Mouse (Mus musculus) liver, embryonic 11.5 days (tissue): ENCODE results near the gene Itga5. TPM values are rescaled to one million over a fixed set of nuclear protein-coding genes. Genes with fewer than 3 reads are reported as not detected.

Experiments
- ATAC-seq: fragments of 200-750 bp; cut with Nextera tagmentation; replicated peaks from 2 replicates; pipeline ENCODE4 v1.8.0; 2017; ENCODE audit warnings: moderate number of reproducible peaks, mild to moderate bottlenecking, moderate TSS enrichment, moderate library complexity; ENCODE audit not compliant: low FRiP score
- DNase-seq: peaks from one replicate; pipeline ENCODE4 v3.0.0-alpha.2; 2017; ENCODE audit warnings: low spot score
- H3K27ac ChIP-seq: fragments of 300-500 bp; sonication (generic); 2 replicates; pipeline ENCODE4 v1.5.1; 2014; ENCODE audit warnings: mild to moderate bottlenecking, low read depth, low read length, control low read depth
- H3K27me3 ChIP-seq: fragments of 300-500 bp; sonication (generic); replicated peaks from 2 replicates; pipeline ENCODE4 v1.6.1; 2014; ENCODE audit warnings: low read length, mixed read lengths; ENCODE audit not compliant: control insufficient read depth, insufficient read depth
- H3K36me3 ChIP-seq: fragments of 300-500 bp; sonication (generic); 2 replicates; pipeline ENCODE4 v1.6.1; 2014; ENCODE audit warnings: mild to moderate bottlenecking, low read length, moderate library complexity, mixed read lengths; ENCODE audit not compliant: control insufficient read depth, insufficient read depth
- H3K4me1 ChIP-seq: fragments of 300-500 bp; sonication (generic); replicated peaks from 2 replicates; pipeline ENCODE4 v1.6.1; 2014; ENCODE audit warnings: low read length, mixed read lengths; ENCODE audit not compliant: control insufficient read depth, insufficient read depth
- H3K4me2 ChIP-seq: fragments of 300-500 bp; sonication (generic); 2 replicates; pipeline ENCODE4 v1.6.1; 2014; ENCODE audit warnings: mild to moderate bottlenecking, control low read depth, moderate library complexity
- H3K4me3 ChIP-seq: fragments of 300-500 bp; sonication (generic); 2 replicates; pipeline ENCODE4 v1.5.1; 2014; ENCODE audit warnings: low read depth, low read length, control low read depth
- H3K9ac ChIP-seq: fragments of 300-500 bp; sonication (generic); 2 replicates; pipeline ENCODE4 v1.6.1; 2014; ENCODE audit warnings: low read depth, low read length, control low read depth
- H3K9me3 ChIP-seq: fragments of 300-500 bp; sonication (generic); 2 replicates; pipeline ENCODE4 v1.6.1; 2016; ENCODE audit warnings: low read length, inconsistent platforms, mixed read lengths; ENCODE audit not compliant: control insufficient read depth
- WGBS: fragments of 180-500 bp; shearing (Covaris S2); extraction: QIAGEN DNeasy Blood & Tissue Kit; methylation state at CpG from one replicate; pipeline ENCODE4 v1.1.7; 2014; 5-methylcytosine and 5-hydroxymethylcytosine counted together
- polyA plus RNA-seq: library from polyadenylated mRNA; unstranded; fragments of >200 nt; fragmentation: Nextera tagmentation; extraction: Ambion mirVana; gene quantifications from 2 replicates; pipeline ENCODE4 v1.2.1, GENCODE M21; 2014

Gene Itga5
- polyA plus RNA-seq, 1 experiment from 2014 or later, result 35.7 TPM

DNA sequence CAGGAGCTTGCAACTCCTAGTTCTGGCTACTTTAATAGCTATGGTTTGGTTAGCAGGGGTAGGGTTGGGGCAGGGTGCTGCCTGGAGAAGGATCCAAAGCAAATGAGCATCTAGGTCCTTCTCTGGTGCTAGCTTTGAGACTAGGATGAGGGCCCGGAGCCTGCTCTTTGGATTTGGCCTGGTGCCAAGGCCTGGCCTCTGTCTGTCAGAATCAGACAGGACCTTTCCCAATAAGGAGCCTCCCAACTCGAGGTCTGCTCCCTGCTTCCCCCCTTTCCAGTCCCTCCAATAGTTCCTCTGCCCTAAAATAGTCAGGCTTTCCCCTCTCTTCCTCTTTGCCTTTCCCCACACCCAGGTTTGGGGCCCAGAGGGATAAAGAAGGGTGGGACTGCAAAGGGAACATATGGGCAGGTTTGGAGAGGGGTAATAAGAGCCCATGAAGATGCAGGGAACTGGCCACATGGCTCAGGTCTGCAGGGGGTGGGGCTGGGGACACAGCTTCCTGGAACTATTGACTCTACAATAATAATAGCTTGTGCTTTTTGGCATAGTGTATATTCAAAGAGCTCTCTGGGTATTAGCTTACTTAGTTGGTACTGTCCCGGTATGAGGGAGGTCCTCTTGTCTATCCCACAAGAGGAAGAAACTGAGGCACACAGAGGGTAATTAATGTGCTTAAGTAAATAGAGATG is 12.2 kb upstream of the Itga5 start:
- no peaks in the 10 kb centered on the region for H3K36me3 ChIP-seq
- peaks cover 5% of the 10 kb centered on the region; the same call in 1 of the 2 replicates for H3K4me1 ChIP-seq
- no peaks in the 10 kb centered on the region for H3K27me3 ChIP-seq
- no peaks in the 10 kb centered on the region for H3K9me3 ChIP-seq
- H3K27ac ChIP-seq, result no peak overlapping the region
- DNase-seq, result no peak
- ATAC-seq, result 0 out of 2 replicates have a peak, but pooled peaks have one; percentile 19
- H3K4me3 ChIP-seq, result no peak overlapping the region
- WGBS, result 46% methylated on average over 3 of the region's 3 CpGs
- no peak overlapping the region for H3K9ac ChIP-seq
- H3K4me2 ChIP-seq, result no peak overlapping the region

- Histone ChIP-seq H3K27me3 (no peaks in the 10 kb centered on the region), H3K9ac (no peak overlapping the region), H3K4me3 (no peak overlapping the region), H3K27ac (no peak overlapping the region), H3K4me2 (no peak overlapping the region), H3K9me3 (no peaks in the 10 kb centered on the region), H3K4me1 (peaks cover 5% of the 10 kb centered on the region; the same call in 1 of the 2 replicates), H3K36me3 (no peaks in the 10 kb centered on the region)
- WGBS, result 56% methylated on average over 3 of the region's 3 CpGs
- ATAC-seq (no peak; the same call in 1 of the 2 replicates), DNase-seq (no peak)
Measured at GRCm38 (mm10) chr15:103377752-103378664, 11.4 kb upstream of the Itga5 start.

- Histone ChIP-seq H3K27ac (no peak overlapping the region), H3K9me3 (no peaks in the 10 kb centered on the region), H3K4me3 (no peak overlapping the region), H3K4me1 (no peaks in the 10 kb centered on the region), H3K27me3 (no peaks in the 10 kb centered on the region), H3K9ac (no peak overlapping the region), H3K4me2 (no peak overlapping the region), H3K36me3 (no peaks in the 10 kb centered on the region)
- no peak for ATAC-seq
- WGBS, result 71% methylated on average over 8 of the region's 8 CpGs
- DNase-seq, result no peak
Measured at GRCm38 (mm10) chr15:103376837-103377269, 10.3 kb upstream of the Itga5 start.

DNA sequence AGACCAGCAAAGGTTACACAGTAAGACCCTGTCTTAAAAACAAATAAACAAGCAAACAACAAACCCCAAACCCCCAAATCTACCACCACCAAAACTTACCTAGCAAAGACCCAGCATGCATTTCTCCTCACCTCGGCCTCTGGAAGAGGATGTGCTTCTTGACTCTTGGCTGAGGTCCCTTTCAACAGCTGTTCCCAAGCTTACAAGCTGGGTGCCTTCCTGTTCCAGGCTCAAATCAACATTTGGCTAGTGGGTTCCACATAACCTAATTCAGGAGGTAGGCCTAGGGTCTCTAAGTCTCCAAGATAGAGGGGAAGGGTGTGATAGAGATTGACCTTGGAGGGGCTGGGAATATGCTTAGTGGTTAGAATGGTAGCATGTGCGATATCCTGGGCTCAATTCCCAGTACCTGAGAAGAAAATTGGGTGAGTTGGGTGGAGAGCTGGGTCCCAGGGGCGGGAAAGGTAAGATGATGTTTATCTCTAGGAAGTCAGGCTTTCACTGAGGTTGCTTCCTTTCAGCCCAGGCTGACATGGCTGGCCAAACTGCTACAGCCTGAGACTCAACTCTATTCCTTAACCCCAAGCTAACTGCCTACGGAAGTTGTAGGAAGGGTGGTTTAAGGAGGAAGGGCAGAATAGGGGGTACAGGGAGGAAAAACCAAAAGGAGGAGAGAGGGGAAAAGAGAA is 8.7 kb upstream of the Itga5 start:
- H3K4me2 ChIP-seq, result no peak overlapping the region
- 67% methylated on average over 4 of the region's 4 CpGs for WGBS
- H3K4me1 ChIP-seq, result 0 out of 2 replicates have a peak, but pooled peaks cover 3% of the 10 kb centered on the region
- no peak for DNase-seq
- no peak overlapping the region for H3K9ac ChIP-seq
- no peaks in the 10 kb centered on the region for H3K9me3 ChIP-seq
- no peak overlapping the region for H3K27ac ChIP-seq
- ATAC-seq, result no peak
- H3K4me3 ChIP-seq, result no peak overlapping the region
- H3K27me3 ChIP-seq, result no peaks in the 10 kb centered on the region
- H3K36me3 ChIP-seq, result no peaks in the 10 kb centered on the region

DNA sequence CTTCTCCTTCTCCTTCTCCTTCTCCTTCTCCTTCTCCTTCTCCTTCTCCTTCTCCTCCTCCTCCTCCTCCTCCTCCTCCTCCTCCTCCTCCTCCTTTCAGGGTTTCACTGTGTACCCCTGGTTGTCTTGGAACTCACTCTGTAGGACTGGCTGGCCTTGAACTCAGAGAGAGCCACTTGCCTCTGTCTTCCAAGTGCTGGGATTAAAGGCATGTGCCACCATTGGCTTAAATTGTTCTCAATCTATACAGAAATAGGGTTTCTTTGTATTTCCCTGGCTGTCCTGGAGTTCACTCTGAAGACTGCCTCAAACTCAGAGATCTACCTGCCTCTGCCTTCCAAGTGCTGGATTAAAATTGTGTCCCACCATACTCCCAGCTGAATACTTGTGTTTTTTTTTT is 5.9 kb upstream of the Itga5 start:
- Histone ChIP-seq H3K4me3 (no peak overlapping the region), H3K36me3 (no peaks in the 10 kb centered on the region), H3K4me1 (peaks cover 3% of the 10 kb centered on the region; the same call in 1 of the 2 replicates), H3K9me3 (no peaks in the 10 kb centered on the region), H3K27me3 (no peaks in the 10 kb centered on the region), H3K4me2 (no peak overlapping the region), H3K27ac (no peak overlapping the region), H3K9ac (no peak overlapping the region)
- ATAC-seq (no peak), DNase-seq (no peak)

- peaks cover 10% of the 10 kb centered on the region for H3K4me1 ChIP-seq
- no peak overlapping the region for H3K9ac ChIP-seq
- no peak for DNase-seq
- H3K27me3 ChIP-seq, result no peaks in the 10 kb centered on the region
- H3K4me2 ChIP-seq, result no peak overlapping the region
- WGBS, result 84% methylated on average over 1 of the region's 1 CpGs
- H3K9me3 ChIP-seq, result no peaks in the 10 kb centered on the region
- no peaks in the 10 kb centered on the region for H3K36me3 ChIP-seq
- no peak for ATAC-seq
- no peak overlapping the region for H3K4me3 ChIP-seq
- H3K27ac ChIP-seq, result no peak overlapping the region
Measured at GRCm38 (mm10) chr15:103371741-103372140, 5.2 kb upstream of the Itga5 start.

- H3K27me3 ChIP-seq, result no peaks in the 10 kb centered on the region
- H3K9ac ChIP-seq, result no peak overlapping the region
- no peaks in the 10 kb centered on the region for H3K9me3 ChIP-seq
- peaks cover 10% of the 10 kb centered on the region for H3K4me1 ChIP-seq
- ATAC-seq, result no peak
- H3K27ac ChIP-seq, result no peak overlapping the region
- no peaks in the 10 kb centered on the region for H3K36me3 ChIP-seq
- 28% methylated on average over 2 of the region's 2 CpGs for WGBS
- H3K4me3 ChIP-seq, result no peak overlapping the region
- H3K4me2 ChIP-seq, result no peak overlapping the region
- DNase-seq, result no peak
Measured at GRCm38 (mm10) chr15:103371208-103371607, 4.6 kb upstream of the Itga5 start.

- DNase-seq (no peak), ATAC-seq (no peak)
- Histone ChIP-seq H3K27me3 (no peaks in the 10 kb centered on the region), H3K27ac (no peak overlapping the region), H3K36me3 (no peaks in the 10 kb centered on the region), H3K9me3 (no peaks in the 10 kb centered on the region), H3K4me2 (no peak overlapping the region), H3K4me1 (peaks cover 10% of the 10 kb centered on the region), H3K4me3 (no peak overlapping the region), H3K9ac (no peak overlapping the region)
- 12% methylated on average over 4 of the region's 4 CpGs for WGBS
Measured at GRCm38 (mm10) chr15:103370462-103370861, 3.9 kb upstream of the Itga5 start.
